Mouse (Mus musculus) R1 (cell line): ENCODE results near the gene Sbsn.

Experiments
- DNase-seq: peaks from one replicate; pipeline ENCODE4 v3.0.0-alpha.2; 2018; ENCODE audit warnings: low read depth, low spot score

Sbsn gene

DNA sequence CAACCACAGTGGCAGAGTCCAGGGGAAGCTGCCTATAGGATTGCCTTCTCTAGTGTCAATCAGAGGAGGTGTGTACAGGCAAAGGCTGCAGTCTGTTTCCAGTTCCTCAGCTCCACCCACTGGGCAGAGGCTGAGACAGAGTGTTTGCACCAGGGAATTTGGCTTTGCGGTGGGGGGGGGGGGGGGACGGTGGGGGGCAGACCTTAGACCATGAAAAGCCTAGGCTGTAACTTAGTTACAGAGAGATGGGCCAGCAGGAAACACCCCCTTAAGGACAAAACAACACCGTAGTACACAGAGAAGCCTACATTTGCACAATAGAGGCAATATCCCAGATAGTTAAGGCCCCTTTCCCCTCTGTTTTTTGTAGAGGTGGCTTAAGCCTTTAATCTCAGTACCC lies 5.7 kb downstream of the Sbsn start:
- peak; percentile 42 for DNase-seq

DNA sequence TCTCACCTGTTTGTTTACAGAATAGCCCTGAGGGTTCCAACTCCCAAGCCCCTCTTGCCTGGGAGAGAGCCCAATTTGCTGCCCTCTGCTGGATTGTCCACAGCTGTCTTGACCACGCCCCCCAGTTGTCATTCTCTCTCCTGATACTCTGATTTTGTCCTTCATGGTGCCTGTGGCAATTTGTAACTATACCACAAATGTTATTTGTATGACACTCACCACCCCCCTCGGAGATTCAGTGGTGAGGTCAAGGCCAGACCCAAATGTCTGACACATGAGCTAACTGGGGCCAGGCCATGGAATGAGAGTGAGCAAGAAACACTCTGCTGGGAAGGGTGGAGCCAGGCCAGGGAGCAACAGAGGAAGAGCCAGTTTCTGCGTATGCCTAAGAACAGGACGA lies 7.6 kb downstream of the Sbsn start:
- DNase-seq = peak; percentile 37

DNA sequence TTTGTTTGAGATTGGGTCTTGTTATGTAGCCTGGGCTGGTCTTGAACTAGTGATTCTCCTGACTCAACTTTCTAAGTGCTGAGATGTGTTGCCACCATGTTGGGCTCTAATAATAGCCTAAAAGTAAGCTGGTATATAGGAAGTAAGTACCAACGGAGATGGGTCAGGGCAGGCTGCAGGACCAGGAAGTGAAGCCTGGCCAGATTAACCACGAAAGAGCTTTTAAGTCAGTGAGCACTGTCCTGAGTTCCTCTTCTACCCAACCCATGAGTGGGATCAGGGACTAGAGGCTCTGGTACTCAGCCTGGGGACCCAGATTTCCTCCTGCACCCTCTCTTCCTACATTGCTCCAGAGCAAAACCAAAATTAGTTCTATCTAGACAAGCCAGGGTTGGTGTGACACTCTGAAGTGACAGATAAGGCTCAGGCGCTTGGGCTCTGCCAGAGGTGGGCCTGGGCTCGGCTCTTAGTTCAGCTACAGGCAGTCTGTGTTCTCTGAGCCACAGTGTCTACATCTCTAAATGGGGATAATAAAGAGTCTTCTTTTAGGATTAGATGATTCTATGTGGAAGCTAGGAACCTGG lies 10.6 kb downstream of the Sbsn start:
- no peak for DNase-seq

DNA sequence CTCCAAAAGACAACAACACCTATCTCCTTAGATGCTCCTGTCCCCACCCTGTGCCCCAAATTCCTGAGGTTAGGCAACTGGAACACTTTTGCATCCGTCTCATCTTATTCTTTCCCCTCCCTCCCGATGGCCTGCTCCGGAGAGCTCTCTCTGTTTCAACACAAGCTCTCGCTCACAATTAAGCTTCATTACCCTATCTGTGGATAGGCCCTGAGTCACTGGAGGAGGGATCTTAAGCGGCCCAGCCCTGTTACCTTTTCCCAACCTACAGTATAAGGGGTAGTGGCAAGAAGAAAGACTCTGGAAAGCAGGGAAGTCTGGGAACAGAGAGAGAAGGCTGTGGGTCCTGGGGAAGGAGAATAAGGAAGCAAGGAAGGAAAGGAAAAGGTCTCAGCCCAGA lies 12.2 kb downstream of the Sbsn start, which contains the start of gene Dmkn:
Gene Dmkn, plus strand, starts transcription at position 301 of the 400 bp plus-strand sequence.
- no peak for DNase-seq

DNA sequence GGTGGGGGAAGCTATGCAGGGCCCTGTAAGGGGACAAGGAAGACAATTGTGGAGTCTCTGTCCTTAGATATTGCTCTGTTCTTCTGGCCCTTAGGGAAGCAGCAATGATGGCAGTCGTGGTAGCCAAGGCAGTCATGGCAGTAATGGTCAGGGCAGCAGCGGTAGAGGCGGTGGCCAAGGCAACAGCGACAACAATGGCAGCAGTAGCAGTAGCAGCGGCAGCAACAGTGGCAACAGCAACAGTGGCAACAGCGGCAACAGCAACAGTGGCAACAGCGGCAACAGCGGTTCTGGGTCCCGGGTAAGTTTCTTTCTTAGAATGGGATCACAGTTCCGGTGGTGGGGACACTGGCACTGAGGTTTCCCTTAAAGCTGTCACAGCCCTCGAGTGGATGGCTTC lies 13.9 kb downstream of the Sbsn start:
- no peak for DNase-seq

DNA sequence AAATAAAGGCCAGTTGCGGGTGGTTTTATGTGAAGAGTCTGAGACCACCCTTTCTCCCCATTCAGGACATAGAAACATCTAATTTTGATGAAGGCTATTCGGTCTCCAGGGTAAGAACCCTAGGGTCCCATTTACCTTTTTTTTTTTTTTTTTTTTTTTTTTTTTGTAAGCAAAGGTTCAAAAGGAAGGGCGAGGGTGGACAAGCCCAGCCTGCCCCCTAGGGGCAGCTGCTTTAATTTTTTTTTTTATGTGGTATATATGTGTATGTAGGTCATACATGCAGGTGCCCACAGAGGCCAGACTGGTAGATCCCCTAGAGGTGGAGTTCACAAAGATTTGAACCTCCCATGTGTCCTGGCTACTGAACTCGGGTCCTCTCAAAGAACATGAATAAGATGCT lies 15.1 kb downstream of the Sbsn start:
- no peak for DNase-seq

DNA sequence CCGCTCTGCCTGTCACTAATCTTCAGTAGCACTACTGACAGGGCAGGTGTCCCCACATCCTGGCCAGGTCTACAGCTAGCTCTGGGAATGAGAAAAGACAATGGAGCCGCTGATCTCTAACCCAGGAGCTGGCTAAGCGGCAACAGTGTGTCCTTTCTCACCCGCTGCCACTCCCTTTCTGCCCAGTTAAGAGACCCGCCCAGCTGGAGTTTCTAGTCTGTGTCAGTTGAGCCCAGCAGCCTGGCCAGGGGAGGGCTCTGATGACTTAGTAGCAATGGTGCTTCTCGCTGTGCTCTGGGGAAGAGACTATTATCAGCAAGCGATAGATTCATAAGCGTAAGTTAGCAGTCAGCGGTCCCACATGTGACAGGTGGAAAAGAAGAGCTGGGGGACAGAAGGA lies 18.0 kb downstream of the Sbsn start:
- no peak for DNase-seq

DNA sequence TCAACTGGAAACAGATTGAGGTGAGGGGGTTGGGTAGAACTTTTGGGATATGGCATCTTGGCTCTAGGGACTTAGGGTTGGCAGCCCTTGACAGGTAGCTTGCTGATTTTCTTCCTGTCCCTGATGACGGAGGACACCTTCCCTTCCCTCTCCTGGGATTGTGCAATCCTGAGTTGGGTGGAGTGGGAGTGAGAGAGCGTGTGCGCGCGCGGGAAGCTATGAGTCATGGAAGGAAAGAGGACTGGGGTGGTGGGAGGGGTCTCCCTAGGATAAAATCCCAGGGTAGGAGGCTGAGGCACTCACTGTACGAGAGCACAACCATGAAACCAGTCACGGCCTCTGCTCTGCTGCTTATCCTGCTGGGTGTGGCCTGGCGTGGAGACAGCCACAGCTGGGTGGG lies 24.8 kb downstream of the Sbsn start:
- DNase-seq = no peak

DNA sequence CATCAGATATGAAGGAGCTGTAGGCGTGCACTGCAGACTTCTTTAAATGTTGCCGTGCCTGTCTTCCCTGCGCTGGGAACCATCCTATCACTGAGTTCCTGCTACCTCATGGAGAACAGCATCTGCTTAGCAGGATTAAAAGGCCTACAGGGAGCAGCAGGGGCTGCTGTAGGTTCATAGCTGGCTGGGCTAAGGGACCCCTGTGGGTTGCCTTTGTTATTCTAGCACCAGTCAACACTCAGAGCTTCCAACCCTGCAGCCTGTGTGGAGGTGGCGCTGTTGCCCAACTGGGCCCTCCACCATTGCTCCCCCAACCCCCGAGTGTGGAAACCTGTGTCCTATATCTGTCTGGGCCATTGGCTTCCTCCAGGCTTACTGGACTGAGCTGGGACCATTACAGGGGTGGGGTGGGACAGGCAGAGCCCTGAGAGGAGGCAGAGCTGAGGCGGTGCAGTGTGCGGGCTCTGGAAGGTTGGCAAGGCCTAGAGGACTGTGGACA lies 25.9 kb downstream of the Sbsn start:
- DNase-seq = peak; percentile 74

DNA sequence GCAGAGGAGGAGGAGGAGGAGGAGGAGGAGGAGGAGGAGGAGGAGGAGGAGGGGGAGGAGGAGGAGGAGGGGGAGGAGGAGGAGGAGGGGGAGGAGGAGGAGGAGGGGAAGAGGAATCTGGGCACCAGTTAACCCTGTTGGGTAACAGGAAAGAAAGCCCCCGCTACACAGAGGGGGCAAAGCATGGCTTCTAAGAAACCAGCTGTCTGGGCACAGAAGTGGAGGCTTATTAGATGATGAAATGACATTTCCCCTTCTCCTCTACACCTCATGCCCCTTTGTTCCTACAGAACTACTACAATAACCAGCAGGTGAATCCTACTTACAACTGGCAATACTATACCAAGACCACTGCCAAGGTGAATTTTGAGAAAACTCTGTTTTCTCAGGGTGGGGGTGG lies 26.6 kb downstream of the Sbsn start:
- DNase-seq = no peak

DNA sequence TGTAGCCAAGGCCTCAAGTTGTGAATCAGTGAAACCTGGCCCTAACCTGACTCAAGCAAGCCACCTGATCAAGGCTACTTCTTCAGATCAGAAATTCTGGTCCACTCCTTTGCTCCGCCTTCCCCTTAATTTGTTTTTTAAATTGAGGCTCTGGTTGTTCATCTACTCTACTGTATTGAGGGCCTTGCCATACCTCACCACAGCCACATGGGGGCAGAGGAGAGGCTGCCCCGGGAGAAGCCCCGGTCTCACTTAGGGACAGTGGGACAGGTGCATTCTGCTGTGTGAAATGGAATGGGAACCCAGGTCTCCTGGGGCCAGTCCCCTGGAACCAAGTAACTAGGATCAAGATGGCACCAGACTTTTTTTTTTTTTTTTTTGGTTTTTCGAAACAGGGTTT lies 30.5 kb downstream of the Sbsn start:
- no peak for DNase-seq

DNA sequence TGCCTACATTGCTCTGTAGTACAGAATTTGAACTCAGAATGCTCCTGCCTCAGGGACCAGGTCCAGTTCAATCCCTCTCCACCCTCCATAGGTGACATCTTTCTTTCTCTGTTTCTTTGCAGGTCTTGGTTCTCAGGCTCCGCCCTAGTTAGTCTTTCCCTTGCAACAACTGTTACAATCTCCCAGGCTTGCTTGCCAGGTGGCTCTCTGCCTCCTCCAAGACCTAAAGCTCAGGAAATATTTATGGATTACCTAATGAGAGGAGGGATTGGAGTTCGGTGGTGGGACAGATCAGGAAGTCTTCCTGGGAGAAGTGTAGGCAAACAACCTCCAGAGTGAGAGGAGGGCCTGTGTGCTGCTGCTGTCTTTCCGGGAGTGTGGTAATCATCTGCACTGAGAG lies 31.4 kb downstream of the Sbsn start:
- DNase-seq = no peak

DNA sequence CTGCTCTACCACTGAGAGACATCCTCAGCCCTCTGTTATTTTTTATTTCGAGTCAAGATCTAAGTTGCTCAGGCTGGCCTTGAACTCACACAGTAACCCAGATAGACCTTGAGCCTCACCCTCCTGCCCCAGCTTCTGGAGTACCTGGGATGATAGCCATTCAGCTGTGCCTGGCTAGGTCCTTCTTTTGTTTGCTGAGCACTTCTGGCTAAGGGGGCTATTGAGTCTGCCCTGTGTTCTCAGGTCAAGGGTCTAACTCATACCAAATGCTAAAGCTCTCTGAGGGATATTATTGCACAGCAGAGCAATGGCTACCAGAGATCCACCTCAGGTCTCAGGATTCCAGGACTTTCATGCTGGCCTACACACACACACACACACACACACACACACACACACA lies 33.9 kb downstream of the Sbsn start:
- DNase-seq = no peak

DNA sequence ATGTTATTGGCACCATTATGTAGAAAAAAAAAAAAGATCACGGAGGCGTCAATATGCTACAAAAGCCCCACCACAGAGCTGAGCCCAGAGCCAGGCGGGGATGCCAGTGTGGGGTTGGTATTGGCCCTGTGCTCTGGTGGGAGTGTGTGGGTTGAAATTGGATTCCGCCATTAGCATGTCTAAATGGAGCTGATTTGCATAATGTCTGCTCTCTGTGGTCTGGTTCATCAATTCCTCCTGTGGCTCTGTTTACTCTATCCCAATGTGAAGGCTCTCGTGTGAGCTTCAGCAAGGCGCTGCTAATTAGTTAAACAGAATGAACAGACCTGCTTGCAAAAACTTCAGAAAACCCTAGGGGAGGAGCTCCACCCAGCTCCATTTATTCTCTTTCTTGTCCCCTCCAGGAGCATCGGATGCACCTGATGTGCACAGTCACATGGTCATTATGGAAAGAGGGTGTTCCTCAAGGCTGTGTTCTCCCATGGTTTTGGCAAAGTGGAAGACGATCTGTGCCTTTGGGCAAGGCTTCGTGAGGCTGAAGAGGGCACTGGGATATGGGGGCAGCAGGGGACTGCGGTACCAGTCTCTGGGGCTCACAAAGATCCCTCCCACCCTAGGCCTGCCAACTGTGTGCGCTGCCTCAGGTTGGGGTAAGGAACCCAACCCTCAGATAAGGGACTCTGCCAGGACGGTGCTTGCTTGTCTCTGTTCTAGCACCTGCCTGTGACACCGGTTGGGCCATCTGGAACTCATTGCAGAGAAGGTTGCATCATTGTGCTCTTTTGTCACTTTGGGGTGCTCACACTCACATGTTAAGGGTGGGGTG lies 34.7 kb downstream of the Sbsn start:
- peak; percentile 42 for DNase-seq

DNA sequence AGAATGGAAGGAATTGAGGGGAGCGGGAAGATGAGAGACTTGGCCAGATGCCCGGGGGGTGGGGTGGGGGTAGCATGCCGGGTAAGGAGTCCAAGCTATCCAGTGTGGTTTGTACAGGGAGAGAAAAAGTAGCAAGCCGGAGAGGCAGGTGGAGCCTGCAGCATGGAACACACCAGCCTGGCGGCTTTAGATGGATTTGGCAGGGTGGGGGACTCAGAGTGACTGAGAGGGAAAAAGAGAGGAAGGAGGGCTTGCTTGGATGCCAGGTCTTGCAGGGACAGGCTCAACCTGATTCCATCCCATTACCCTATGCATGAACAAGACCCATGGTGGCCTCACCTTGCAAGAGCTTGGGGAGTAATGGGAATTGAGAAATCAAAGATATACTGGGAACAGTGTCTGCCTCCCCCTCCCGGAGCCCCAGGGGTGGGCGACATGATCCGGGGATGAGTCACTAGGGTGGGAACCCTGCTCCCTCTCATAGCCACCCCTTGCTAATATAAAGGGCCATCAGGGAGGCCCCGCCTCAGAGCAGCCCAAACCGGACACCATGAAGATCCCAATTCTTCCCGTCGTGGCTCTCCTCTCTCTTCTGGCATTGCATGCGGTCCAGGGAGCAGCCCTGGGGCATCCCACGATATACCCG lies 36.2 kb downstream of the Sbsn start, which contains the start of gene Krtdap:
Gene Krtdap, plus strand, starts transcription at position 520 of the 646 bp plus-strand sequence.
- DNase-seq = no peak

DNA sequence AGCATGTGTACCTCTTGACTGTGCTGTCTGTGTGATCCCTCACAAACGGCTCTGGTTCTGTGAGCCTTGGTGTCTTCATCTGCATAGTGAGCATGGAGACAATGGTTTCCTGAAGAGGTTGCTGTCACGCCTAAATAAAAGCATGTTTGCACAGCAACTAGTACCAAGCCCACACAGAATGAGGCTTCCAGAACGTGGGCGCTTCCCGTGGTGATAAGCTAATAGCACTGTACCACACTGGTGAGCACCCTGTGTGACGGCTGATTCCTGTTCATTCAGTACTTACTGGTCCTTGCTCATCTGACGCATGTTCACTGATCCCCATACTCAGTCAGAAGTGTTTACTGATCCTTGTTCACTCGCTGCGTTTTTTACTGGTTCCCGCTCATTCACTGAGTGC lies 38.9 kb downstream of the Sbsn start:
- no peak for DNase-seq

DNA sequence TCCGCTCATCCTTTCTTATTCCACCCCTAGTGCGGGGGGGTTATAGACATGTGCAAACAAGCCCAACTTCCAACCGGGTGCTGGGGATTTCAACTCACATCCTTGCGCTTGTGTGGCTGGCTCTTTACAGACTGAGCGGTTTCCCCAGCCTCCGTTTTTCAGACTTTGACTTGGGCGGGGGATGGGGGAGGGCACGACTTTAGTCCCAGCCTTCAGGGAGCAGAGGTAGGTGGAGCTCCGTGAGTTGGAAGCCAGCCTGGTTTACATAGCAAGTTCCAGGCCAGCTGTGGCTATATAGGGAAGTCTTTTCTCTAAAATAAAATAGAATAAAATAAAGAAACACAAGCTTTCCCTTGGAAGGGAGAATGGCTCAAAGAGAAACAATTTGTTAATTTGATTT lies 40.6 kb downstream of the Sbsn start:
- DNase-seq = peak; percentile 69

DNA sequence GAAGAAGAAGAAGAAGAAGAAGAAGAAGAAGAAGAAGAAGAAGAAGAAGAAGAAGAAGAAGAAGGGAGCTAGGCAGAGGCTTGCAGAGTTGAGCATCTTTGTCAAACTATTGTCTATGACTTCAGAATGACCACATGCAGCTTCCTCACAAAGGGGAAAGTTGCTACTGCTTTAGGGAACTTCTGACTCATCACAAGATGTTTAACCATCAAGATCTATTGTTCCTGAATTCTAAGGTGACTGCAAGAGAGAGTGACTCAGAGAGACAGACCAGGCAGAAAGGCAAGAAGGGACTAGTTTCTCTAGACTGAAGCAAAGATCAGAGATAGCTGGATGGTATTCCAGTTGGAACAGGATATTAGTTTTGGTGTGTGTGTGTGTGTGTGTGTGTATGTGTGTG lies 43.6 kb downstream of the Sbsn start:
- DNase-seq = no peak

DNA sequence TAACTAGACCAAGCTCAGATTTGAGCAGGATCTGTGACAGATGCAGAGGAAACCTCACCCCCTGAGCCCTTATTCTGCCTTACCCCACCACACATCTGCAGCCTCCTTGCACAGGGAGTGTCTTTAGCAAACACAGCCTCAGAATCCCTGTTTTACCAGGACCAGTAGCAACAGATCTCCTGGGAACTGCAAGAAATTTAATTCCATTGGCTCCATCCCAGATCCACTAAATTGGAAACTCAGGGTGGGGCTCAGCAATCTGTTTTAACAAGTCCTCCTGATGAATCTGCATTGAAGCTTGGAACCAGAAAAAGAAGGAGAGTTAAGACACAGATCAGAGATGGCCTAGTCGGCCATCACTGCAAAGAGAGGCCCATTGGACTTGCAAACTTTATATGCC lies 45.5 kb downstream of the Sbsn start:
- DNase-seq = no peak

DNA sequence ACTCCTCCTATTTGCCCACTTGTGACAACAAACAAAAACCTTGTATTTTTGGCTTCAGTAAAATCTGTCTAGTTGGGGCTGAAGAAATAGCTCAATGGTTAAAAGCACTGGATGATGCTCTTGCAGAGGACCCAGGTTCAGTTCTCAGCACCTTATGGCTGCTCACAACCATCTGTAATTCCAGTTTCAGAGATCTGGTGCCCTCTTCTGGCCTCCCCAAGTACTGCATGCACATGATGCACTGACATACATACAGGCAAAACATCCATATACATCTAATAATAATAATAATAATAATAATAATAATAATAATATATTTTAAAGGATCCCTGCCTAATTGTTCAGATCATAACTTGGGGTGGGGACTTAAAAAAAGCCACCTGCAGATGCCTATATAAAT lies 49.4 kb downstream of the Sbsn start:
- peak; percentile 35 for DNase-seq

DNA sequence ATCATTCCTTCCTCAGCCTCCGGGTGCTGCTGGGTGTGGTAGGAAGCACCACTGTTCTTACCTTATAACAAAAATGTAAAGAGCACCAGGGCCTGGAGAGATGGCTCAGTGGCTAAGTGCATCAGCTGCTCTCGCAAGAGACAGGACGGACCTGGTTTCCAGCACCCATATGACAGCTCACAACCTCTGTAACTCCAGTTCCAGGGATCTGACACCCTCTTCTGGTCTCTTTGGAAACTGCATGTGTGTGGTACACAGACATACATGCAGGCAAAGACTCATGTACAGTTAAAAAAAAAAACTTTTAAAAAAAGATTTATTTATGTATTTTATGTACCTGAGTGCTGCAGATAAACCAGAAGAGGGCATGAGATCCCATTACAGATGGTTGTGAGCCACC lies 52.0 kb downstream of the Sbsn start:
- DNase-seq = peak; percentile 59

DNA sequence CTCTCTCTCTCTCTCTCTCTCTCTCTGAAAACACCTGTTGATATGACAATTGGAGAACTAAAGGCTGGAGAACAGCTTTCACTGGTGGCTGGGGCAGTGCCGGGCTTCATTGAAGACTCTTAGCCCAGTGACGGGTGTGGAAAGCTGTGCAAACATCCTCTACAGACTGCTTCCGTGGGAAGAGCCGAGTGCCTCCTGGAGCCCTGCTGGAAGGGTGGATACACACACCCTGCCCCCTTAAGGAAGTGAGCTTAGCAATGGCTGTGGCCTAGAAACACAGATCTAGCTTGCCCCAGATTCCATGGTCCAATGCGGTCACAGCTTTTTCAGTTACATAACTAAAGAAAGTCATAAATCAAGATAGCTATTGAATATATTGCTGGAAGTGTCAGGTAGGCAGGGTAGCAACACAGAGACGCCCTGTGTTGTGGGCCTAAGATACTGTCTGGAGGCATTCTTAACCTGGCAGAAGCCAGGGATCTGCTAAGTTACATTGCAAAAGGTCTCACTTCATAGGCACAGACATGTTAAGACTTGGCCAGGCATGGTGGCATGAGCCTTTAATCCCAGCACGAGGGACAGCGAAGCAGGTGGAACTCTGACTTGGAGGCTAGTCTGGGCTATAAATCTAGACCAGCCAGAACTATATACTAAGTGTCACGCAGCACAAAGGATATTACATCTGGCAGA lies 52.9 kb downstream of the Sbsn start:
- no peak for DNase-seq
